Mouse (Mus musculus) bone marrow, adult 2 months (tissue): Measurements from ENCODE around the gene Cdk14. TPM values are rescaled to one million over a fixed set of nuclear protein-coding genes. Genes with fewer than 3 reads are reported as not detected.

Source experiments
- H3K27ac ChIP-seq: fragments of 200-500 bp; 2 replicates; pipeline ENCODE4 v1.5.1; 2012; ENCODE audit warnings: low read depth, mild to moderate bottlenecking, control low read depth, inconsistent platforms, low read length; ENCODE audit not compliant: control insufficient read depth, poor library complexity, insufficient read depth
- H3K4me1 ChIP-seq: fragments of 200-500 bp; 2 replicates; pipeline ENCODE4 v1.6.1; 2011; ENCODE audit warnings: low read length; ENCODE audit not compliant: control insufficient read depth, insufficient read depth
- H3K4me3 ChIP-seq: fragments of 200-500 bp; replicated peaks from 2 replicates; pipeline ENCODE3; 2011; ENCODE audit warnings: mild to moderate bottlenecking, low read depth, low read length, control low read depth; ENCODE audit not compliant: control insufficient read depth
- CTCF ChIP-seq: fragments of 200-500 bp; IDR thresholded peaks from 2 replicates; pipeline ENCODE4 v1.5.1; 2011; ENCODE audit warnings: low read length, control low read depth; ENCODE audit not compliant: control insufficient read depth, insufficient read depth
- POLR2A ChIP-seq: fragments of 200-500 bp; IDR thresholded peaks from 2 replicates; pipeline ENCODE4 v1.6.1; 2011; ENCODE audit warnings: low read depth, mild to moderate bottlenecking, control low read depth, low read length, borderline replicate concordance; ENCODE audit not compliant: control insufficient read depth
- WGBS: fragments of 180-500 bp; shearing (Covaris S2); methylation state at CpG from one replicate; pipeline ENCODE4 v1.1.7; 2018; 5-methylcytosine and 5-hydroxymethylcytosine counted together
- polyA plus RNA-seq: library from polyadenylated mRNA; stranded (reverse); fragments of >200 nt; gene quantifications from 2 replicates; pipeline ENCODE4 v1.2.4, GENCODE M21; 2011; ENCODE audit warnings: low replicate concordance; ENCODE audit not compliant: missing spikeins, insufficient read depth, insufficient read length

The Cdk14 gene
- polyA plus RNA-seq, 1 experiment: 1.0 TPM

GRCm38 (mm10) chr5:4833940-4834339 lies 586.2 kb downstream of the Cdk14 start:
- 82% methylated on average over 11 of the region's 11 CpGs for WGBS
- H3K4me1 ChIP-seq: no peaks in the 10 kb centered on the region
- no peak for TF ChIP-seq POLR2A
- no peak for TF ChIP-seq CTCF
- H3K4me3 ChIP-seq: no peak overlapping the region
- no peak overlapping the region for H3K27ac ChIP-seq

- Histone ChIP-seq H3K4me1 (no peaks in the 10 kb centered on the region; the same call in 1 of the 2 replicates), H3K4me3 (no peak overlapping the region), H3K27ac (no peak overlapping the region)
- 82% methylated on average over 2 of the region's 2 CpGs for WGBS
- TF ChIP-seq CTCF (no peak), POLR2A (no peak)
Measured at GRCm38 (mm10) chr5:4826886-4827285, 593.2 kb downstream of the Cdk14 start.

- TF ChIP-seq POLR2A: no peak
- Histone ChIP-seq H3K27ac (no peak overlapping the region), H3K4me1 (no peaks in the 10 kb centered on the region; the same call in 1 of the 2 replicates), H3K4me3 (no peak overlapping the region)
- 73% methylated on average over 7 of the region's 7 CpGs for WGBS
Measured at GRCm38 (mm10) chr5:4825951-4826350, 594.2 kb downstream of the Cdk14 start.

GRCm38 (mm10) chr5:4825076-4825475 lies 595.0 kb downstream of the Cdk14 start:
- WGBS: 86% methylated on average over 4 of the region's 4 CpGs
- Histone ChIP-seq H3K4me3 (no peak overlapping the region), H3K4me1 (no peaks in the 10 kb centered on the region; the same call in 1 of the 2 replicates), H3K27ac (no peak overlapping the region)
- TF ChIP-seq CTCF (no peak), POLR2A (no peak)

- no peak overlapping the region for H3K27ac ChIP-seq
- no peaks in the 10 kb centered on the region; the same call in 1 of the 2 replicates for H3K4me1 ChIP-seq
- 67% methylated on average over 1 of the region's 1 CpGs for whole genome bisulfite sequencing
Measured at GRCm38 (mm10) chr5:4824171-4824570, 595.9 kb downstream of the Cdk14 start.

GRCm38 (mm10) chr5:4822041-4822440 lies 598.1 kb downstream of the Cdk14 start:
- no peak for TF ChIP-seq POLR2A
- no peak for TF ChIP-seq CTCF
- Histone ChIP-seq H3K4me3 (no peak overlapping the region), H3K4me1 (no peaks in the 10 kb centered on the region; the same call in 1 of the 2 replicates), H3K27ac (no peak overlapping the region)
- WGBS: 61% methylated on average over 2 of the region's 2 CpGs

More at GRCm38 (mm10) chr5:4824171-4824570, 595.9 kb downstream of the Cdk14 start:
- TF ChIP-seq CTCF: no peak
- no peak for TF ChIP-seq POLR2A
- no peak overlapping the region for H3K4me3 ChIP-seq

GRCm38 (mm10) chr5:4821368-4821771 lies 598.7 kb downstream of the Cdk14 start:
- Histone ChIP-seq H3K27ac (no peak overlapping the region; the same call in 1 of the 2 replicates), H3K4me3 (no peak overlapping the region), H3K4me1 (no peaks in the 10 kb centered on the region; the same call in 1 of the 2 replicates)
- TF ChIP-seq POLR2A (no peak), CTCF (no peak)
- whole genome bisulfite sequencing: 71% methylated on average over 8 of the region's 8 CpGs

- TF ChIP-seq POLR2A (no peak), CTCF (no peak)
- H3K4me1 ChIP-seq: no peaks in the 10 kb centered on the region
- no peak overlapping the region for H3K4me3 ChIP-seq
- H3K27ac ChIP-seq: no peak overlapping the region
- WGBS: 70% methylated on average over 5 of the region's 5 CpGs
Measured at GRCm38 (mm10) chr5:4816981-4817380, 603.1 kb downstream of the Cdk14 start.
